Mouse (Mus musculus) liver, embryonic 14.5 days (tissue): ENCODE results near the gene Psmd8. TPM values are rescaled to one million over a fixed set of nuclear protein-coding genes. Genes with fewer than 3 reads are reported as not detected.

Experiments used
- ATAC-seq: fragments of 200-750 bp; cut with Nextera tagmentation; 2 replicates; pipeline ENCODE4 v1.8.0; 2017; ENCODE audit warnings: moderate number of reproducible peaks, mild to moderate bottlenecking, moderate library complexity; ENCODE audit not compliant: insufficient read depth
- DNase-seq, 3 experiments: peaks; one replicate each; pipeline ENCODE4 v3.0.0-alpha.2; 2012 to 2013; ENCODE audit warnings: low read depth in 3 of 3, low spot score in 3 of 3
- H3K27ac ChIP-seq: fragments of 300-500 bp; sonication (generic); 2 replicates; pipeline ENCODE4 v1.5.1; 2014; ENCODE audit warnings: moderate library complexity, mild to moderate bottlenecking, control low read depth, inconsistent platforms
- H3K27me3 ChIP-seq: fragments of 300-500 bp; sonication (generic); 2 replicates; pipeline ENCODE4 v1.6.1; 2014; ENCODE audit warnings: mild to moderate bottlenecking, low read length, moderate library complexity; ENCODE audit not compliant: control insufficient read depth, insufficient read depth
- H3K36me3 ChIP-seq: fragments of 300-500 bp; sonication (generic); replicated peaks from 2 replicates; pipeline ENCODE4 v1.6.1; 2014; ENCODE audit warnings: low read depth; ENCODE audit not compliant: control insufficient read depth, insufficient read depth
- H3K4me1 ChIP-seq, 2 experiments: fragments of 200-500 bp in 1 of 2; fragments of 300-500 bp in 1 of 2; sonication (generic) in 1 of 2; replicated peaks; 2 replicates each; pipeline ENCODE4 v1.6.1; 2012 to 2014; ENCODE audit warnings: antibody characterized with exemption in 1 of 2, inconsistent platforms in 1 of 2, low read length in 1 of 2; ENCODE audit not compliant: control insufficient read depth in 2 of 2, insufficient read depth in 2 of 2
- H3K4me2 ChIP-seq: fragments of 300-500 bp; sonication (generic); 2 replicates; pipeline ENCODE4 v1.6.1; 2014; ENCODE audit warnings: low read depth, mild to moderate bottlenecking, control low read depth, moderate library complexity
- H3K4me3 ChIP-seq, 2 experiments: fragments of 200-500 bp in 1 of 2; fragments of 300-500 bp in 1 of 2; sonication (generic) in 1 of 2; 2 replicates each; pipeline ENCODE4 v1.5.1; 2012 to 2014; ENCODE audit warnings: low read depth in 2 of 2, low read length in 2 of 2, mild to moderate bottlenecking in 2 of 2, control low read depth in 1 of 2, inconsistent platforms in 1 of 2, moderate library complexity in 1 of 2; ENCODE audit not compliant: insufficient read depth in 1 of 2
- H3K9ac ChIP-seq: fragments of 300-500 bp; sonication (generic); replicated peaks from 2 replicates; pipeline ENCODE4 v1.6.1; 2014; ENCODE audit warnings: mild to moderate bottlenecking, control low read depth, moderate library complexity
- H3K9me3 ChIP-seq: fragments of 300-500 bp; sonication (generic); 2 replicates; pipeline ENCODE4 v1.6.1; 2016; ENCODE audit warnings: low read length, mixed read lengths; ENCODE audit not compliant: control insufficient read depth
- CTCF ChIP-seq: IDR thresholded peaks from 2 replicates; pipeline ENCODE4 v1.5.1; 2016; ENCODE audit warnings: antibody characterized with exemption, low read depth, control low read depth
- EP300 ChIP-seq: IDR thresholded peaks from 2 replicates; pipeline ENCODE4 v1.6.1; 2016; ENCODE audit warnings: antibody characterized with exemption, low read depth
- WGBS: fragments of 180-500 bp; shearing (Covaris S2); extraction: QIAGEN DNeasy Blood & Tissue Kit; methylation state at CpG from one replicate; pipeline ENCODE4 v1.1.7; 2014; ENCODE audit not compliant: insufficient replicate concordance; 5-methylcytosine and 5-hydroxymethylcytosine counted together
- polyA plus RNA-seq, 2 experiments: library from polyadenylated mRNA; depleted of rRNA in 1 of 2; stranded (reverse) in 1 of 2; unstranded in 1 of 2; fragments of >200 nt; fragmentation: Nextera tagmentation in 1 of 2; extraction: Ambion mirVana in 1 of 2; gene quantifications; 2 replicates each; pipeline versions ENCODE4 v1.2.1 to v1.2.3; 2012 to 2014

Psmd8 gene
- polyA plus RNA-seq, 2 experiments, result 86.0 to 131 TPM

DNA sequence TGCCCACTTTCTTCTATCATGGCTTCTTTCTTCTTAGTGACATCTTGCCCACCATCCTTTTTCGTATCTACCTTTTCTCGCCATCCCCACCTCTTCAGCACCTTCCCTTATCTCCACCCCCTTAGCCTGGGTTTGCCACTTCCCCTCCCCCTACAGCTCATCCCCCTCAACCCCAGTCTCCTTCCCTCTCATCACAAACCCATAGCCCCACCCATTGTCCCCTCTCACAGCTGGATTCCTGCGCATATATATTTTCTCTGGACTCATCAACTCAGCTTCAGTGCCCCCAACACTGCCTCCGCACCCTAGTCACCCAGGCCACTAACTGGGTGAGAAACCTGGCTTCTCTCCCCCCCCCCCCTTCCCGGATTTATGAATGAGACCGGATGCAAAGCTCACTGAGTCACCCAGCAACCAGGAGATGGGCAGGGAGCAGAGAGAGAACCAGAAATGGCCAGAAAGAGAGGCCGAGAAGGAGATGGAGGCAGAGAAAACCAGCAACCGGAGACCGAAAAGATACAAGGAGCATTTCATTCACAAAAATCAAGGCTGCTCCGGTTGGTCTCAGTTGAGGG is 12.3 kb downstream of the Psmd8 start:
- ATAC-seq, result no peak
- no peak overlapping the region for H3K4me3 ChIP-seq

DNA sequence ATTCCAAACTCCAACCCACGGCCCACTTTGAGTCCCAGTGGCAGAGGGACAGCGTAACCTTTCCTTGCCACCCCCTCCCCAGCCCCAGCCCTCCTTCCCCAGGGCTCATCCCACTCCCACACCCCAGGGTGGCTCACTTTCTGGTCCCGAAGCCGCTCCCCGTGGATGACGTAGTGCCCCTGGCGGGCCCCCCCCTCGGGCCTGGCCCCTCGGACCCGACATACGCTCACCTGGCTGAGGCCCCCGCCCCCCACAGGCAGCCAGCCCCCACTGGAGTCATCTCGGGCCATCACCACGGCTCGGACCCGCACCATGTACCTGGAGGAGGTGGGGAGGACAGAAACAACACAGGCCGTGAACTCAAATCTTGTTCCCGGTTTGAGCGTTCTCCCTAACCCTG is 12.8 kb downstream of the Psmd8 start:
- Histone ChIP-seq H3K9me3 (no peaks in the 10 kb centered on the region), H3K27me3 (peaks cover 49% of the 10 kb centered on the region), H3K9ac (no peak overlapping the region), H3K36me3 (no peaks in the 10 kb centered on the region), H3K4me3 (no peak overlapping the region), H3K27ac (no peak overlapping the region), H3K4me1 (peaks cover 2 to 9% of the 10 kb centered on the region in 2 experiments; a peak in 3 of 4 replicates), H3K4me2 (no peak overlapping the region)
- ATAC-seq (no peak), DNase-seq (no peak)
- WGBS, result 47% methylated on average over 19 of the region's 19 CpGs
- no peak for TF ChIP-seq EP300
- TF ChIP-seq CTCF, result no peak

More for the DNA sequence above, 12.3 kb downstream of the Psmd8 start:
- Histone ChIP-seq H3K36me3 (no peaks in the 10 kb centered on the region), H3K27me3 (peaks cover 54% of the 10 kb centered on the region), H3K4me2 (no peak overlapping the region), H3K9me3 (no peaks in the 10 kb centered on the region), H3K9ac (no peak overlapping the region), H3K4me1 (peaks cover 2 to 6% of the 10 kb centered on the region in 2 experiments; a peak in 2 of 4 replicates), H3K27ac (no peak overlapping the region)
- no peak for DNase-seq
- 11% methylated on average over 10 of the region's 10 CpGs for WGBS
- TF ChIP-seq EP300 (no peak), CTCF (no peak)

DNA sequence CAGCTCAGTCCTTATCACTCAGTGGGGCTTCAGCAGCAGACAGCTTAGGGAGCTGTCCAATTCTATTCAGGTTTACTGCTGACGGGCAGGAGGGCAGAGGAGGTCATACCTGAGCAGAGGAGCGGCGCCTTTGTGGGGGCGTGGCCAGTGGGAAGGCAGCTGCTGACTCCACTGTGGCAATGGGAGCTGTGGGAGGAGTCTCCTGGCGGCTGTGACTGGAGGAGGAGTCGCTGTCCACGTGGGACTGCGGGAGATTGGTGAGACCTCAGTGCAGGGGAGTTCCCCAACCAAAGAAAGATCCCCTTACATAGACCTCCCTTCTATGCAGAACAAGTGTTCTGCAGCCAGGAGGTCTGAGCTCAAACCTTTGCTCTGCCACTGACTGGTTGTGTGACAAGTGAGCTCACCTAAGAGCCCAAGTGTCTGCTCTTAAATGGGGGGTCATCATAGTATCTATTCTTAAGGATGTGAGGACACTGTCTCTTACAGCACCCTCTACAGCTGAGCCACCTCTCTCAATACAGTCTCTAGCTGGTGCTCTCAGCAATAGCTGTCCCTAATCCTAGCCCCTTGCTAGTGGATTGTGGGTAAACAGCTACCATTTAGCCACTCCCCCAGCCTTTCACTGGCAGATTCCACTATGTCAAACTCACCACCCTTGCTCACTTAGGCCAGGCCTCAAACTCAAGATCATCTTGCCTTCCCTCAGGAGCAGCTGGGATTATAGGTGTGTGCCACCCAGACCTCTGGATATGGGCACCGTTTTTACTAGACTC is 17.6 kb downstream of the Psmd8 start:
- Histone ChIP-seq H3K9ac (no peak overlapping the region), H3K4me1 (peaks cover 0 to 4% of the 10 kb centered on the region in 2 experiments; a peak in 2 of 4 replicates), H3K4me2 (peak overlapping the region; percentile 6; the same call in 1 of the 2 replicates), H3K27ac (no peak overlapping the region), H3K9me3 (no peaks in the 10 kb centered on the region), H3K27me3 (peaks cover 11% of the 10 kb centered on the region), H3K4me3 (no peak overlapping the region), H3K36me3 (no peaks in the 10 kb centered on the region)
- 16% methylated on average over 9 of the region's 9 CpGs for WGBS
- peak in 2 of 3 experiments; percentile 33 to 46 for DNase-seq
- ATAC-seq, result peak; percentile 58; the same call in 1 of the 2 replicates
- TF ChIP-seq CTCF (no peak), EP300 (no peak)

DNA sequence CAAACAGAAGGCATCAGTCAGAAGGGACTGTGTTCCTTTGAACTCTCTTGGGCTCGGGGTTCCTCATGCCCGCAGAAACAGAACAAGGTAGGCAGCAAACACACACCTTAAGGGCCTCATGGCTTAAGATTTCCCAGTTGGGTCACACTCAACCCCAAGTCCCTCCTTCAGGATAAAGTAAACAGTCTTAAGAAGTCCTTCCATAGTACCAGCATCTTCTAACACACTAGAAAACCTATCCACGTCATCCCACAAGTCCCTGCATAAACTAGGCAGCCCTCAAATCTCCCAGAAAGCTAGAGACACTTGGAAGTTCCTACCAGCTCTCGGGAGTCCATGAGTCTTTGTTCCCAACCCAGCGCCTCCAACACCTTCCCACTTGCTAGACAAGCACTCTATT is 18.2 kb downstream of the Psmd8 start:
- ATAC-seq (no peak), DNase-seq (no peak)
- peaks cover 7% of the 10 kb centered on the region for H3K27me3 ChIP-seq
- H3K9me3 ChIP-seq, result no peaks in the 10 kb centered on the region
- H3K4me1 ChIP-seq, result peaks cover 0 to 4% of the 10 kb centered on the region in 2 experiments; a peak in 2 of 4 replicates
- H3K27ac ChIP-seq, result no peak overlapping the region
- H3K4me2 ChIP-seq, result no peak overlapping the region
- H3K36me3 ChIP-seq, result no peaks in the 10 kb centered on the region
- 56% methylated on average over 5 of the region's 5 CpGs for WGBS
- TF ChIP-seq EP300 (no peak), CTCF (no peak)
- no peak overlapping the region for H3K9ac ChIP-seq
- no peak overlapping the region for H3K4me3 ChIP-seq

DNA sequence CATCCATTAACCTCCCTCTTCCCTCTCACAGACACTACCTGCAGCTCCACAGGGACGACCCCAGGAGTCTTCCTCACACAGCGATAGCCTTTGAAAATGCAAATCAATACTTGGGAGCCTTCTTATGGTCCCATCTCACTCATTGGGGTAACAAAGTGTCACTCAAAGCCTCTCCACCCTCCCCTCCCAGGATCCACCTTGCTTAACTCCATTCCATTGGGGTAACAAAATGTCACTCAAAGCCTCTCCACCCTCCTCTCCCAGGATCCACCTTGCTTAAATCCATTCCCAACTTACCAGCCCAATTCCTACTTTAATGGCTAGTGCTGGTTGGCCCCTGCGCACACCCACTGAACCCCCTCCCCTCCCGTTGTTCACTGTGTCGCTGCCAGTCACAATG is 22.2 kb downstream of the Psmd8 start:
- H3K9ac ChIP-seq, result no peak overlapping the region
- no peak overlapping the region for H3K4me2 ChIP-seq
- H3K27ac ChIP-seq, result no peak overlapping the region
- peaks cover 7% of the 10 kb centered on the region for H3K27me3 ChIP-seq
- WGBS, result 10% methylated on average over 5 of the region's 5 CpGs
- H3K9me3 ChIP-seq, result no peaks in the 10 kb centered on the region; the same call in 1 of the 2 replicates
- DNase-seq (no peak), ATAC-seq (no peak)
- no peaks in the 10 kb centered on the region for H3K36me3 ChIP-seq
- H3K4me1 ChIP-seq, result peaks cover 0 to 10% of the 10 kb centered on the region in 2 experiments; a peak in 3 of 4 replicates
- no peak overlapping the region for H3K4me3 ChIP-seq
- no peak for TF ChIP-seq EP300
